ENCODE assay signal across 12 mouse cellular contexts in genomic region chr9:42672982-42673381, GRCm38 (mm10).
DNase-seq lines count a peak whose midpoint lies in the region; ATAC-seq and TF ChIP-seq lines count a peak whose summit lies in the region.
"Had no signal": no experiment of that assay in that cellular context is flagged by ENCODE, and none has a peak within 500 bp of the region (broad histone marks: within the 10 kb centered on the region; RNA-seq: fewer than 3 reads in every experiment).

No protein-coding gene starts in this region.

- no peak overlapping the region for H3K4me3 ChIP-seq in kidney, postnatal 0 days (replicated peaks; ENCODE audit: low read depth, low read length)
- no peak overlapping the region for H3K4me3 ChIP-seq in hindbrain, embryonic 13.5 days
- H3K4me3 ChIP-seq in midbrain, embryonic 15.5 days: no peak overlapping the region
- H3K4me3 ChIP-seq: forebrain, embryonic 15.5 days had no signal

- peak overlapping the region; percentile 25; the same call in 1 of the 2 replicates for H3K9ac ChIP-seq in kidney, postnatal 0 days (ENCODE audit: low read depth, low read length)
- no peak overlapping the region for H3K9ac ChIP-seq in hindbrain, embryonic 13.5 days
- no peak overlapping the region for H3K9ac ChIP-seq in midbrain, embryonic 15.5 days
- H3K9ac ChIP-seq: forebrain, embryonic 15.5 days had no signal

- H3K9me3 ChIP-seq in kidney, postnatal 0 days (replicated peaks; ENCODE audit: low read length): no peaks in the 10 kb centered on the region
- no peaks in the 10 kb centered on the region for H3K9me3 ChIP-seq in hindbrain, embryonic 13.5 days
- no peaks in the 10 kb centered on the region for H3K9me3 ChIP-seq in midbrain, embryonic 15.5 days
- H3K9me3 ChIP-seq: forebrain, embryonic 15.5 days had no signal

- peak; percentile 59; the same call in 1 of the 2 replicates for ATAC-seq in kidney, postnatal 0 days (replicated peaks; ENCODE audit: low FRiP score, low read depth)
- 0 out of 2 replicates have a peak, but pooled peaks have one; percentile 2 for ATAC-seq in hindbrain, embryonic 13.5 days (ENCODE audit: low FRiP score)
- no peak for ATAC-seq in midbrain, embryonic 15.5 days (replicated peaks)
- ATAC-seq: forebrain, embryonic 15.5 days had no signal

- H3K4me2 ChIP-seq in kidney, postnatal 0 days (ENCODE audit: low read length): no peak overlapping the region
- H3K4me2 ChIP-seq in hindbrain, embryonic 13.5 days: no peak overlapping the region
- no peak overlapping the region for H3K4me2 ChIP-seq in midbrain, embryonic 15.5 days
- H3K4me2 ChIP-seq: forebrain, embryonic 15.5 days had no signal

- peak; percentile 21 for DNase-seq in kidney, postnatal 0 days (ENCODE audit: low spot score)
- no peak for DNase-seq in kidney, adult 9 months
- DNase-seq in kidney, postnatal 25 days: peak; percentile 24 to 61
- no peak for DNase-seq in left cerebral cortex, postnatal 10 days (ENCODE audit: extremely low spot score in 1 of 2, low spot score in 2 of 2)
- DNase-seq in heart, postnatal 14 days: no peak
- DNase-seq in urinary bladder, adult 18-20 months (ENCODE audit: low spot score in 2 of 2): no peak
- DNase-seq: gastrocnemius, postnatal 36 days; heart, postnatal 10 days; layer of hippocampus, postnatal 36 days had no signal

- intact Hi-C loops in left cerebral cortex, postnatal 10 days (cut with DNase I): no loop called here
- intact Hi-C loops in heart, postnatal 14 days (cut with DNase I): no loop called here

- TF ChIP-seq CTCF in kidney, postnatal 0 days (IDR thresholded peaks at IDR 0.05; ENCODE audit: low read depth): no peak

- H3K4me1 ChIP-seq in kidney, postnatal 0 days (replicated peaks; ENCODE audit: insufficient read depth, low read length): peaks cover 21% of the 10 kb centered on the region
- H3K4me1 ChIP-seq in hindbrain, embryonic 13.5 days (replicated peaks): peaks cover 46% of the 10 kb centered on the region
- peaks cover 32% of the 10 kb centered on the region for H3K4me1 ChIP-seq in midbrain, embryonic 15.5 days

- peak overlapping the region; percentile 86 for H3K27ac ChIP-seq in kidney, postnatal 0 days
- peak overlapping the region; percentile 61 for H3K27ac ChIP-seq in hindbrain, embryonic 13.5 days
- H3K27ac ChIP-seq in midbrain, embryonic 15.5 days: peak overlapping the region; percentile 50
- H3K27ac ChIP-seq: forebrain, embryonic 15.5 days had no signal

- no peaks in the 10 kb centered on the region for H3K27me3 ChIP-seq in kidney, postnatal 0 days (ENCODE audit: insufficient read depth, low read length)
- H3K27me3 ChIP-seq in hindbrain, embryonic 13.5 days: no peaks in the 10 kb centered on the region
- H3K27me3 ChIP-seq in midbrain, embryonic 15.5 days (replicated peaks): no peaks in the 10 kb centered on the region
- H3K27me3 ChIP-seq: forebrain, embryonic 15.5 days had no signal

- H3K36me3 ChIP-seq in kidney, postnatal 0 days (ENCODE audit: insufficient read depth, low read length): no peaks in the 10 kb centered on the region
- H3K36me3 ChIP-seq in hindbrain, embryonic 13.5 days: no peaks in the 10 kb centered on the region
- H3K36me3 ChIP-seq in midbrain, embryonic 15.5 days (replicated peaks): no peaks in the 10 kb centered on the region
- H3K36me3 ChIP-seq: forebrain, embryonic 15.5 days had no signal

- 28% methylated on average over 8 of the region's 8 CpGs for WGBS in kidney, postnatal 0 days
- 44% methylated on average over 8 of the region's 8 CpGs for WGBS in hindbrain, embryonic 13.5 days
- 56% methylated on average over 8 of the region's 8 CpGs for WGBS in midbrain, embryonic 15.5 days

Comparison
In these comparisons a context has a peak if more than half of its experiments do, and no peak if none do; other contexts are left out.
1. DNase-seq: peak in kidney, postnatal 0 days (single experiment) and kidney, postnatal 25 days (2 of 2); none in kidney, adult 9 months (single experiment), left cerebral cortex, postnatal 10 days (0 of 2), heart, postnatal 14 days (0 of 2) and urinary bladder, adult 18-20 months (0 of 2).
2. Peak in every context shown above with its lines, with median percentiles within 50 percentile points of each other: H3K27ac ChIP-seq.